Mouse (Mus musculus): ENCODE measurements around the gene Kti12. TPM values are rescaled to one million over a fixed set of nuclear protein-coding genes. Genes with fewer than 3 reads are reported as not detected.

The Kti12 gene
- polyA plus RNA-seq (2014; fragmentation: Nextera tagmentation; extraction: Ambion mirVana): 42.0 and 48.5 TPM in 2 replicates

DNA sequence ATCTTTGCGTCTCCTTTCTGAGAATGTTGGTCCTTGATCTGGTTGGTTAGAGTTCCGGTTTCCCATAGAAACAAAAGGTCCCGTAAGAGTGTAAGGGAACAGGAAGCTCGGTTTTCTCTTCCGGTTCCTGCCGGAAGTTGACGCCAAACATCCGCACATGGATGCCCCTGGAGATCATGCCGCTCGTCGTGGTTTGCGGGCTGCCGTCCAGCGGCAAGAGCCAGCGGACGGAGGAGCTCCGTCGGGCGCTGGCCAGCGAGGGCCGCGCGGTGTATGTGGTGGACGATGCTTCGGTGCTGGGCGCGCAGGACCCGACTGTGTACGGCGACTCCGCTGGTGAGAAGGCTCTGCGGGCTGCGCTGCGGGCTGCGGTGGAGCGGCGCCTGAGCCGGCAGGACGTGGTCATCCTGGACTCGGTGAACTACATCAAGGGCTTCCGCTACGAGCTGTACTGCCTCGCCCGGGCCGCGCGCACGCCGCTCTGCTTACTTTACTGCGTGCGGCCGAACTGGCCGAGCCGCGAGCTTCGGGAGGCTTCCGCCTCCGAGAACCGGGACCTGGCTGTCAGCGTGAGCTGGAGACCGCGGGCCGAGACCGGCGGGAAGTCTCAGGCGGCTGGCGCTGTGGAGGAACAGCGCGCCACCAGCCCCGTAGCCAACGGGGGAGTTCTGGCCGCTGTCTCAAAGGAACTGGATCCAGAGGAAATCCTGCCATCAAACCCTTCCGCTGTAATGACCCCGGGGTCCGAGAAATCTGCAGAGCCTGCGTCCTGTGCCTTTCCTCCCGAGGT lies at the start of gene Kti12:
Gene Kti12, plus strand, starts transcription at position 71 of the 790 bp plus-strand sequence.
- no peaks in the 10 kb centered on the region for H3K27me3 ChIP-seq (replicated peaks; ENCODE audit: control insufficient read depth, insufficient read depth, low read length)
- ATAC-seq (ENCODE audit: low read depth) (peak; percentile 91), DNase-seq (ENCODE audit: low spot score) (peak; percentile 96)
- H3K27ac ChIP-seq (replicated peaks; ENCODE audit: low read depth, low read length): peak within 1 kb of the TSS; percentile 82
- H3K9me3 ChIP-seq (ENCODE audit: control insufficient read depth, low read length): no peaks in the 10 kb centered on the region
- H3K4me3 ChIP-seq (ENCODE audit: low read depth, low read length): peak within 1 kb of the TSS; percentile 88
- under 1% methylated on average over 55 of the region's 77 CpGs for WGBS
- H3K4me2 ChIP-seq (ENCODE audit: low read depth, low read length): peak within 1 kb of the TSS; percentile 86
- peak within 1 kb of the TSS; percentile 83 for H3K9ac ChIP-seq (ENCODE audit: low read depth, low read length)
- H3K4me1 ChIP-seq (ENCODE audit: control insufficient read depth, insufficient read depth, low read length): peaks cover 14% of the 10 kb centered on the region
- peaks cover 13% of the 10 kb centered on the region; the same call in 1 of the 2 replicates for H3K36me3 ChIP-seq (ENCODE audit: control insufficient read depth, insufficient read depth, low read length)

DNA sequence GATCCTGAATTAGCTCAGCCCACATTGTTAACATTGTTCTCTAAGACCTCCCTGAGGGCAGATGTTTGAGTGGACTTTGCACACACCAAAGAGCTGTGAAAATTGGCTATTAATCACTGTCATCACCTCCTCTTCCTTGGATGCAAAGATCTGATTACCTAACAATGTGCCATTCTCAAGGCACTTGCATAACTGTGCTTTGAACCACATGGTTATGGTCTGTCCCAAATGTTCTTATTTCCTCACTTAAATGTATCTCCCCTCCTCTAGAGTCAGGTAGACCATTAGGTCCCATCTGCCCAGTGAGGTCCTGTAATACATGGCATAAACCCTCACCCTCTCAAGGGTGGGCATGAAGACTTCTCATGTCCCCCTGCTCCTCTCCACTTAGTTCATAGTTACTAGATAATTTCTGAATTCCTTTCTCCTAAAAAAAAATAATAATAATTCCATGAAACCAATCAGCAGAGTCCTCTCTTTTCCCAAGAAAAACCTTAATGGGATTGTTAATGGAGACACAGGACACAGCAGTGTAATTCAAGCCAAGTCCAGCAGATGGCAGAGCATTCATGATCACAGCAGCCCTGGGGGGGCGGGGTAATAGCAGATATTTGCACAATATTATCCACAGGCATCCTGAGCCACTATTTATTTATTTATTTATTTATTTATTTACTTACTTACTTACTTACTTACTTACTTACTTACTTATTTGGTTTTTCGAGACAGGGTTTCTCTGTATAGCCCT lies 49.3 kb upstream of the Kti12 start:
- Histone ChIP-seq H3K27ac (replicated peaks; ENCODE audit: low read depth, low read length) (no peak overlapping the region), H3K4me1 (ENCODE audit: control insufficient read depth, insufficient read depth, low read length) (no peaks in the 10 kb centered on the region), H3K27me3 (replicated peaks; ENCODE audit: control insufficient read depth, insufficient read depth, low read length) (no peaks in the 10 kb centered on the region), H3K36me3 (ENCODE audit: control insufficient read depth, insufficient read depth, low read length) (no peaks in the 10 kb centered on the region), H3K9me3 (ENCODE audit: control insufficient read depth, low read length) (no peaks in the 10 kb centered on the region), H3K4me2 (ENCODE audit: low read depth, low read length) (no peak overlapping the region), H3K9ac (ENCODE audit: low read depth, low read length) (no peak overlapping the region), H3K4me3 (ENCODE audit: low read depth, low read length) (no peak overlapping the region)
- ATAC-seq (ENCODE audit: low read depth): 0 out of 2 replicates have a peak, but pooled peaks have one; percentile 30
- peak; percentile 74 for DNase-seq (ENCODE audit: low spot score)
- WGBS: 41% methylated on average over 2 of the region's 2 CpGs

DNA sequence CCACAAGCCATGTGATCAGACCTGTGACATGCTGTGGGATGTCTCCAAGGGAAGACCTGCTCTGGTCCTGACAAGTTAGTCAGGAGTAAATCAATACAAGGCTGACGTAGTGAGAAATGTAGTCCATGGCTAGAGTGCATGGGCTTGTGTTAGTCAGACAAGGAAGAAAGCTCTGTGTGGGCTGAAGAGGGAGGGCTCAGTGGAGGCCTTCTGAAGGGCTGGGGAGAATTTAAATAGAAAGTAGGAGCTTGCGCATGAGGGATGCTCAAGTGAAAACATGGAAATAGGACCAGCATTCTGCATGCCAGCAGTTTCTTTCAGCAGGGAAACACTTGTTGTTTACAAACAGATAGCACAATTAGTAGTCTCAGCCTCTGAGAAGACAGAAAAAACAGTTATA lies 44.0 kb upstream of the Kti12 start:
- 76% methylated on average over 2 of the region's 2 CpGs for WGBS
- H3K4me1 ChIP-seq (ENCODE audit: control insufficient read depth, insufficient read depth, low read length): no peaks in the 10 kb centered on the region
- no peak overlapping the region for H3K4me3 ChIP-seq (ENCODE audit: low read depth, low read length)
- no peak overlapping the region for H3K4me2 ChIP-seq (ENCODE audit: low read depth, low read length)
- no peak for ATAC-seq (ENCODE audit: low read depth)
- H3K27me3 ChIP-seq (replicated peaks; ENCODE audit: control insufficient read depth, insufficient read depth, low read length): no peaks in the 10 kb centered on the region
- H3K9ac ChIP-seq (ENCODE audit: low read depth, low read length): no peak overlapping the region
- H3K27ac ChIP-seq (replicated peaks; ENCODE audit: low read depth, low read length): no peak overlapping the region
- DNase-seq (ENCODE audit: low spot score): no peak
- H3K36me3 ChIP-seq (ENCODE audit: control insufficient read depth, insufficient read depth, low read length): no peaks in the 10 kb centered on the region
- no peaks in the 10 kb centered on the region for H3K9me3 ChIP-seq (ENCODE audit: control insufficient read depth, low read length)

DNA sequence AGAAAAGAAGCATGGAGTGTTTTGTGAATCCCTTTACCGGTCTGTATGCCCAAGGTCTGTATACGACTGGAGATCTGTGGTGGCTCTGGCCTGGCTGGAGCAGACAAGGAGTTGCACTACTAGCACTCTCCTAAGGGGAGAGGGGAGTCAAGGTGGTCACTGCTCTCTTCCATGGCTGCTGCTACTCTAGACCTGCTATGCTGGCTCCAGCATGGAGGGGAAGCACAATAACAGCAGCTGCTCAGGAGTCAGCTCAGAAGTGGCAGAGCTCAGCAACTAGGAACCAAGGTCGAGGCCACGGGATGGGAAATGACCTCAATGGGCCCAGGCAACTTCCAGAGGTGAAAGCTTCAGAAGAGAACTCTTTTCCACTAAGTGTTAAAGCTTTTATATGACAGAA lies 36.4 kb upstream of the Kti12 start:
- Histone ChIP-seq H3K27me3 (replicated peaks; ENCODE audit: control insufficient read depth, insufficient read depth, low read length) (no peaks in the 10 kb centered on the region), H3K36me3 (ENCODE audit: control insufficient read depth, insufficient read depth, low read length) (peaks cover 14% of the 10 kb centered on the region), H3K4me2 (ENCODE audit: low read depth, low read length) (no peak overlapping the region), H3K9ac (ENCODE audit: low read depth, low read length) (no peak overlapping the region), H3K4me1 (ENCODE audit: control insufficient read depth, insufficient read depth, low read length) (no peaks in the 10 kb centered on the region), H3K4me3 (ENCODE audit: low read depth, low read length) (no peak overlapping the region), H3K9me3 (ENCODE audit: control insufficient read depth, low read length) (no peaks in the 10 kb centered on the region), H3K27ac (replicated peaks; ENCODE audit: low read depth, low read length) (no peak overlapping the region)
- ATAC-seq (ENCODE audit: low read depth) (no peak), DNase-seq (ENCODE audit: low spot score) (no peak)
- 66% methylated on average over 4 of the region's 4 CpGs for WGBS

DNA sequence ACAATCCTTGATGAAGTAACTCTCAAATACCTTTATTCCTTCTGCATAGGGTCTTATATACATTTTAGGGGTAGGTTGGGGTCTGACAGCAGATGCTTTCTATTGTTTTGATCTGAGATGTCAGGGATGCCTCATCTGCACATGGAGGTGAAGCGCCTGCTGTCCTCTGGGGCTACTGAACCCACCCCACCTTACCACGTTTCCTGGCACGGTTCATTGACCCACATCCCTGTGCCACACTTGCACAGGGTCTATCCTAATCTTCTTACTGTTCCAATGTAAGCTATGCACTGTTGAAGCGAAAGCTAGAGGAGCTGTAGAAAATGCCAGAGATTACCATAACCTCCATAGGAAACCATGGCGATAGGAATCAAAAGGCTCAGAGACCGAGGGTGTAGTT lies 36.0 kb upstream of the Kti12 start:
- H3K27ac ChIP-seq (replicated peaks; ENCODE audit: low read depth, low read length): no peak overlapping the region
- no peaks in the 10 kb centered on the region for H3K9me3 ChIP-seq (ENCODE audit: control insufficient read depth, low read length)
- DNase-seq (ENCODE audit: low spot score): no peak
- no peak overlapping the region for H3K9ac ChIP-seq (ENCODE audit: low read depth, low read length)
- H3K4me1 ChIP-seq (ENCODE audit: control insufficient read depth, insufficient read depth, low read length): no peaks in the 10 kb centered on the region
- H3K4me2 ChIP-seq (ENCODE audit: low read depth, low read length): no peak overlapping the region
- 71% methylated on average over 6 of the region's 6 CpGs for WGBS
- H3K4me3 ChIP-seq (ENCODE audit: low read depth, low read length): no peak overlapping the region
- peaks cover 14% of the 10 kb centered on the region for H3K36me3 ChIP-seq (ENCODE audit: control insufficient read depth, insufficient read depth, low read length)
- H3K27me3 ChIP-seq (replicated peaks; ENCODE audit: control insufficient read depth, insufficient read depth, low read length): no peaks in the 10 kb centered on the region
- ATAC-seq (ENCODE audit: low read depth): no peak

DNA sequence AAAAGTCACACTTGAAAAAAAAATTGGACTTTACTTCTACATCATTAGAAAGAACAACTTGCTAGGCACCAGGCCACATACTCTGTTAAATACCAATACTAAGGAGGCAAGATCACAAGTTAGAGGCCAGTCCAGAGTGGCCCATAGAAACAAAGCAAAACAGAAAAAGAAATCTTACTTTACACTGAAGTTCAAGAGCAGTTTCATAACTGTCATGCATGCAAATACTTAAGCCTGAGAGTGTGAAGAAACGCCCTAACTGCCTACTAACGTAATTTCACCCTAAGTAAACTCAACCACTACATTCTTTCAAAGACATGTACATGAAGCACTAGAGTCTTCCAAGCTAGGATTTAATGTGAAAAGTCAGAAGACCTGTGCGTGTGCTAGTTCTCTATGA lies 21.9 kb upstream of the Kti12 start:
- H3K9ac ChIP-seq (ENCODE audit: low read depth, low read length): no peak overlapping the region
- no peaks in the 10 kb centered on the region for H3K27me3 ChIP-seq (replicated peaks; ENCODE audit: control insufficient read depth, insufficient read depth, low read length)
- no peaks in the 10 kb centered on the region for H3K4me1 ChIP-seq (ENCODE audit: control insufficient read depth, insufficient read depth, low read length)
- peaks cover 87% of the 10 kb centered on the region for H3K36me3 ChIP-seq (ENCODE audit: control insufficient read depth, insufficient read depth, low read length)
- no peak overlapping the region for H3K4me3 ChIP-seq (ENCODE audit: low read depth, low read length)
- 92% methylated on average over 3 of the region's 3 CpGs for WGBS
- H3K27ac ChIP-seq (replicated peaks; ENCODE audit: low read depth, low read length): no peak overlapping the region
- ATAC-seq (ENCODE audit: low read depth): no peak
- DNase-seq (ENCODE audit: low spot score): no peak
- no peaks in the 10 kb centered on the region for H3K9me3 ChIP-seq (ENCODE audit: control insufficient read depth, low read length)
- H3K4me2 ChIP-seq (ENCODE audit: low read depth, low read length): no peak overlapping the region

DNA sequence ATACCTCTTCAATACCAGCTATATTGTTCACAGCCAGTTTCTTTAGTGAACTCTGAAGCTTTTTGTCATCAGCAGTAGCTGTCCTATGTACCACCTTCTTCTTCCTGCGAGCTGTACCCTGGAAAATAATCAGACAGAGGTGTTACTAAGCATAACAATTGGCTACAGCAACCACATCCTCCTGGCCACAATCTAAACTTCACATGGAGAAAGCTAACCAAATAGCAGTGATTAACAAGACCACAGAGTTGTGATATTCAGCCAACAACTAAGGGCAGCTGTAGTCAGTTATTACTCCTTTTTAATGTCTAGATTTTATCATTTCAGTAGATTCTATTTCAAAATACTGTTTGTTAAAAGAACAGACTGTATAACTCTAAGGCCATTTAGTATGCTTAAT lies 21.5 kb upstream of the Kti12 start:
- 87% methylated on average over 1 of the region's 1 CpGs for WGBS
- Histone ChIP-seq H3K27ac (replicated peaks; ENCODE audit: low read depth, low read length) (no peak overlapping the region), H3K4me3 (ENCODE audit: low read depth, low read length) (no peak overlapping the region), H3K4me1 (ENCODE audit: control insufficient read depth, insufficient read depth, low read length) (no peaks in the 10 kb centered on the region; the same call in 1 of the 2 replicates), H3K27me3 (replicated peaks; ENCODE audit: control insufficient read depth, insufficient read depth, low read length) (no peaks in the 10 kb centered on the region), H3K9me3 (ENCODE audit: control insufficient read depth, low read length) (no peaks in the 10 kb centered on the region), H3K4me2 (ENCODE audit: low read depth, low read length) (no peak overlapping the region), H3K36me3 (ENCODE audit: control insufficient read depth, insufficient read depth, low read length) (peaks cover 83% of the 10 kb centered on the region), H3K9ac (ENCODE audit: low read depth, low read length) (no peak overlapping the region)
- DNase-seq (ENCODE audit: low spot score) (no peak), ATAC-seq (ENCODE audit: low read depth) (no peak)

DNA sequence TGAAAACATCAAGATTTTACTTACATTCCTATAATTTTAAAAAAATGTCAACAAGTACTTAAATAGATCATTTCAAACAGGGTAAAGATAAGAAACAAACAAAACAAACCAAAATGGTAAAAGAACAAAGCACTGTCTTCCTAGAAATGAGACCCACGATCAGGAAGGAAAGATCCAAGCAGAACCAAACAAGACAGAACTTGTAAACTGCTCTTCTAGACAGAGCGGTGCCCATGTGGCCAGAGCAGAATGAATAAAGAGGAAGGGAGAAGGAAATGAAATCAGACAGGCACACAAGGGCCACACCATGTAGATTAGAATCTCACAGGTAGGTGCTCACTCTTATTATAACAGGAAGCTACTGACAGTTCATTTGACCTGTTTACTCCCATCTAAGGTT lies 20.9 kb upstream of the Kti12 start:
- ATAC-seq (ENCODE audit: low read depth) (no peak), DNase-seq (ENCODE audit: low spot score) (no peak)
- Histone ChIP-seq H3K9ac (ENCODE audit: low read depth, low read length) (no peak overlapping the region), H3K4me2 (ENCODE audit: low read depth, low read length) (no peak overlapping the region), H3K4me1 (ENCODE audit: control insufficient read depth, insufficient read depth, low read length) (peaks cover 2% of the 10 kb centered on the region), H3K27ac (replicated peaks; ENCODE audit: low read depth, low read length) (no peak overlapping the region), H3K4me3 (ENCODE audit: low read depth, low read length) (no peak overlapping the region), H3K36me3 (ENCODE audit: control insufficient read depth, insufficient read depth, low read length) (peaks cover 80% of the 10 kb centered on the region), H3K27me3 (replicated peaks; ENCODE audit: control insufficient read depth, insufficient read depth, low read length) (no peaks in the 10 kb centered on the region), H3K9me3 (ENCODE audit: control insufficient read depth, low read length) (no peaks in the 10 kb centered on the region)
- WGBS: 83% methylated on average over 2 of the region's 2 CpGs
